Mouse (Mus musculus): ENCODE data around the gene Khdc4. TPM values are rescaled to one million over a fixed set of nuclear protein-coding genes. Genes with fewer than 3 reads are reported as not detected.
"Not testable (repeated sequence)": the region's sequence is repeated elsewhere in the genome, so short reads cannot be mapped to it uniquely, and the experiment has no call there.

Khdc4 gene
- polyA plus RNA-seq, 1 experiment from 2014 or later: 92.5 TPM

DNA sequence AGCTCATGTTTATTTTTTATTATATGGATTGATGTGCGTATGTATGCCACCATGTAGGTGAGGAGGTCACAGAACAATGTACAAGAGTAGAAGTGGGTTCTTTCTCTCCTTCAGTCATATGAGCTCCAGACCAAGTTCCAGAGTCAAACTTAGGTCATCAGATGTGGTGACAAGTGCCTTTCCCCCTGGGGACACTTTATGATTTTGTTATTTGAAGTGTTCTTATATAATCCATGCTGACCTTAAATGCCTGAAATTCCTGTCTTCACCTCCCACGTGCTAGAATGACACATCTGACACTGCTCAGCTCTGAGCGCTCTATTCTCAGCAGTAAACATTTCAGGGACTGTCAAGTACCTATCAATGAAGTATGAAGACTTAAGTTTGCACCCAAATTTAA, 15.6 kb downstream of the Khdc4 start:
- Histone ChIP-seq H3K4me2 (no peak overlapping the region), H3K9me3 (no peaks in the 10 kb centered on the region), H3K4me3 (no peak overlapping the region), H3K4me1 (no peaks in the 10 kb centered on the region), H3K27ac (no peak overlapping the region), H3K27me3 (no peaks in the 10 kb centered on the region), H3K9ac (no peak overlapping the region), H3K36me3 (peaks cover 89% of the 10 kb centered on the region)
- no peak for ATAC-seq (ENCODE audit: insufficient number of reproducible peaks, insufficient read depth, low FRiP score, low TSS enrichment, low read depth)
- 66% methylated on average over 3 of the region's 3 CpGs for WGBS

DNA sequence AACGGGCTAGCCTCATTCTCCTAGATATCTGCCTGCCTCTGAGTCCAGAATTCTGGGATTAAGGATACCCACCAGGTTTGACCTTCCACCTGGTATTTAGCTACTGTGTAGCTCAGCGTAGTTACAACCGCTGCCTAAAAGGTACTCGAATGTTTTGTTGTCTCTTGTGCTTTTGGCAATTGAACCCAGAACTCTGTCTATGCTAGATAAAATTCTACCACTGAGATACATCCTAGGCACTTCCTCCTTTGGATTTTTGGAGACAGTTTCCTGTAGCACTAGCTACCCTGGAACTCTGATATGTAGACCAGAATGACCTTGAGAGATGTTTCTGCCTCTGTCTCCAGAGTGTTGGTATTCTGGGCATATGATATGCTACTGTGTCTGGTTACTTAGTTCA, 28.1 kb downstream of the Khdc4 start:
- no peaks in the 10 kb centered on the region for H3K9me3 ChIP-seq
- no peak overlapping the region for H3K27ac ChIP-seq
- no peak overlapping the region for H3K9ac ChIP-seq
- 94% methylated on average over 4 of the region's 4 CpGs for WGBS
- H3K4me1 ChIP-seq: peaks cover 11% of the 10 kb centered on the region
- no peak for ATAC-seq (ENCODE audit: insufficient number of reproducible peaks, insufficient read depth, low FRiP score, low TSS enrichment, low read depth)
- H3K36me3 ChIP-seq: peaks cover 58% of the 10 kb centered on the region
- no peaks in the 10 kb centered on the region for H3K27me3 ChIP-seq
- H3K4me3 ChIP-seq: no peak overlapping the region
- H3K4me2 ChIP-seq: no peak overlapping the region

DNA sequence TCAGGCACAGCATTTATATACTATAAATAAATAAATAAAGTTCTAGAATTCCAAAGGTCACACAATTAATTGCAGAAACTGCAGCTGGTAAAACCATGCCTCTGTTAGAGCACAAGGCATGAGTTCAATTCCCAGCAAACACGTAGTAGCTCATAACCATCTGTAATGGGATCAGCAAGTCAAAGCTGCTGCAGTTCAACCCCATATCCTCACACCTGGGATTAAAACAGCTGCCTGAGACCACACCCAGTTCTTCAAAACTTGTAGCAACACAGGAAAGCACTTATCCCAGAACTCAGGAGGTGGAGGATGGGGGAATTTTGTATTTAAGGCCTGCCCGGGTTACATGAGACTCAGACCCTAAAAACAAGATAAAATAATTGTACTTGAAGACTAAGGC, 29.1 kb downstream of the Khdc4 start:
- Histone ChIP-seq H3K4me3 (no peak overlapping the region), H3K4me2 (no peak overlapping the region), H3K9ac (no peak overlapping the region), H3K36me3 (peaks cover 58% of the 10 kb centered on the region), H3K27ac (0 out of 2 replicates have a peak overlapping the region, but pooled peaks have one; percentile 5), H3K27me3 (no peaks in the 10 kb centered on the region), H3K4me1 (peaks cover 17% of the 10 kb centered on the region), H3K9me3 (no peaks in the 10 kb centered on the region)
- no peak for ATAC-seq (ENCODE audit: insufficient number of reproducible peaks, insufficient read depth, low FRiP score, low TSS enrichment, low read depth)
- 64% methylated on average over 2 of the region's 2 CpGs for WGBS

DNA sequence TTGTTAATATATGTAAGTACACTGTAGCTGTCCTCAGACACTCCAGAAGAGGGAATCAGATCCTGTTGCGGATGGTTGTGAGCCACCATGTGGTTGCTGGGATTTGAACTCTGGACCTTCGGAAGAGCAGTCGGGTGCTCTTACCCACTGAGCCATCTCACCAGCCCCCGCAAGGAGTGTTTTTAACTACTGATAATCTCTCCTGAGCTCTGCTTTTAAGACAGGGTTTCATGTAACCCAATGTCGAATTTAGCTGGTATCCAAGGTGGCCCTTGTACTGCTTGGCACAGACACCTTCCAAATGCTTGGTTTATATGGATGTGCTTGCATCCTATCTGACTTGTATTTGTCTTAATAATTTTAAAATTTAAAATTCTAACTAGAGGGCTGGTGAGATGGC, 30.1 kb downstream of the Khdc4 start:
- H3K27me3 ChIP-seq; ATAC-seq (ENCODE audit: insufficient number of reproducible peaks, insufficient read depth, low FRiP score, low TSS enrichment, low read depth); H3K4me3 ChIP-seq; H3K9me3 ChIP-seq; H3K9ac ChIP-seq; H3K4me2 ChIP-seq; H3K27ac ChIP-seq: not testable (repeated sequence)
- H3K36me3 ChIP-seq: peaks cover 58% of the 10 kb centered on the region
- peaks cover 17% of the 10 kb centered on the region for H3K4me1 ChIP-seq
- 89% methylated on average over 5 of the region's 5 CpGs for WGBS

DNA sequence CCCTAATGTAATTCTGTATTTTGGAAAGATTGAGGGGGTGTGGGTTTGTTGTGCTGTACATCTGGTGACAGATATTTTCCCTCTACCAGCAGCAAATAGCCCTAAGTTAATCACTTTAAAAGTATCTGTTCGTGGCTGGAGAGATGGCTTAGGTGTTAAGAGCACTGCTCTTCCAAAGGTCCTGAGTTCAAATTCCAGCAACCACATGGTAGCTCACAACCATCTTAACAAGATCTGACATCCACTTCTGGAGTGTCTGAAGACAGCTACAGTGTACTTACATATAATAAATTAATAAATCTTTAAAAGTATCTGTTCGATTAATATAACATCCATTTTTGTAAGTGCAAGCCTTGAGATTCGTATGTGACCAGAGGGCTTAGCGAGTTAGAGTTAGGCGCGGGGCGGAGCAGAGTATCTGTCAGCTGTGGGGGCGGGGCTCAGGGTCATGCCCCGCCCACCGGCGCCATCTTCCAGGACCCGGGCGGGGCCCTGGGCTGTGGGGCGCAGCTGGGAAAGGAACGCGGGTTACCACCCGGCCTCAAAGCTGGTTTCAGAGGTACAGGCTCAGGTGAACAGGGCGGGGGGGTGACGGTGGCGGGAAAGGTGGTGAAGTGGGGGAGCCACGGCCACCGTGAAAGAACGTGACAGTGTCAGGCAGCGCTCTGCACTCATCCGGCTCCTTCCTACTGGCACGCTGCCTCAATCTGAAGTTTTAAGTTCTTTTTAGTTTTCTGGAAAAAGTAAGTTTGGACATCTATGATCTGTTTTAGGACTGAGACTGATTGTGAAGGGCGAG, 31.0 kb downstream of the Khdc4 start, which contains the start of gene Rit1:
Gene Rit1, plus strand, starts transcription at position 440 of the 799 bp plus-strand sequence.
- peak within 1 kb of the TSS; percentile 83 for H3K9ac ChIP-seq
- no peaks in the 10 kb centered on the region for H3K27me3 ChIP-seq
- H3K36me3 ChIP-seq: peaks cover 58% of the 10 kb centered on the region
- peak within 1 kb of the TSS; percentile 75 for H3K4me3 ChIP-seq
- H3K4me1 ChIP-seq: peaks cover 17% of the 10 kb centered on the region
- H3K9me3 ChIP-seq: no peaks in the 10 kb centered on the region
- 2% methylated on average over 27 of the region's 27 CpGs for WGBS
- peak within 1 kb of the TSS; percentile 89 for H3K4me2 ChIP-seq
- peak; percentile 85 for ATAC-seq (ENCODE audit: insufficient number of reproducible peaks, insufficient read depth, low FRiP score, low TSS enrichment, low read depth)
- peak within 1 kb of the TSS; percentile 73 for H3K27ac ChIP-seq

DNA sequence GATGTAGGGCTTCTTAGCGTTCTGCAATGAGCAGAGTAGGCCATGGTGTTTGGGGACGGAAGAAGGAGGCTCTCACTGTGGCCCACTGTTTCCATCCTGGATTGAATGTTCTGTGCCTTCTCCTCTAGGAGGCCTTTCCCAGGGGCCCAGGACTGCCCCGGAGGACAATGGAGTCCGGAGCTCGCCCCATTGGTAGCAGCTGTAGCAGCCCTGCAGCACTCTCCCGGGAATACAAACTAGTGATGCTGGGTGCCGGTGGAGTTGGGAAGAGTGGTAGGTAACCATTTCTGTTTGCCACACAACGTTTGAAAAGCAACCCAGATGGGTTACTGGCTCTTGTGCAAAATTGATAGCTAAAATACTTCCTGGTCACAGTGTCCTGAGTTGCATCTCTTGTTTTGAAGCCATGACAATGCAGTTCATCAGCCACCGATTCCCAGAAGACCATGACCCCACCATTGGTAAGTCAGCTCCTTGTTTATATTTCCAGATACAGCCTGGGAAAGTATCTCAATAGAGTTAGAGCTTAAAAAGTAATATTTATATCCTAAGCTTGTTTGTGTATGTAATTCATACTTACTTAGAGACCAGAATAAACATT, 31.7 kb downstream of the Khdc4 start:
- Histone ChIP-seq H3K36me3 (peaks cover 56% of the 10 kb centered on the region), H3K27ac (peak overlapping the region; percentile 73), H3K9me3 (no peaks in the 10 kb centered on the region), H3K9ac (peak overlapping the region; percentile 83), H3K4me3 (peak overlapping the region; percentile 75), H3K27me3 (no peaks in the 10 kb centered on the region), H3K4me2 (peak overlapping the region; percentile 89), H3K4me1 (peaks cover 17% of the 10 kb centered on the region)
- ATAC-seq (ENCODE audit: insufficient number of reproducible peaks, insufficient read depth, low FRiP score, low TSS enrichment, low read depth): no peak
- 8% methylated on average over 9 of the region's 9 CpGs for WGBS

DNA sequence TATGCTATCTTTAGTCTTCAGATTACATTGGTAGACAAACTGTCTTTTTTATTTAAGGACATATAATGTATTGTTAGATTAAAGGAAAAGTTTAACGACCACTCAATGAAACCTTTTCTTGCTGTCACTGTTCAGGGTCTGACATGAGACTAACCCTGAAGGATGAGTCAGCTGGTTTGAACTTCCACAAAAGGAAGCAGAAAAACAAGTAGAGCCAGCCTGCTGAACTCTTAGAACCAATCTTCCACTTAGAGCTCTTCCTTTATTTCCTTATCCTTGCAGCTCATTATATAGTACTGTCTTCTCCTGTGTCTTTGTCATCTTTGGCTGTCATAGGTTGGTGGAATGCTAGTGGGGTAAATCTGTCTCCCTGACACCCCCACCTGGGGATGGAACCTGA, 32.2 kb downstream of the Khdc4 start:
- H3K4me1 ChIP-seq: peaks cover 17% of the 10 kb centered on the region
- peak overlapping the region; percentile 89 for H3K4me2 ChIP-seq
- H3K9ac ChIP-seq: no peak overlapping the region
- peak overlapping the region; percentile 75 for H3K4me3 ChIP-seq
- 60% methylated on average over 1 of the region's 1 CpGs for WGBS
- H3K27ac ChIP-seq: no peak overlapping the region
- H3K9me3 ChIP-seq: no peaks in the 10 kb centered on the region
- H3K36me3 ChIP-seq: peaks cover 52% of the 10 kb centered on the region
- no peak for ATAC-seq (ENCODE audit: insufficient number of reproducible peaks, insufficient read depth, low FRiP score, low TSS enrichment, low read depth)
- H3K27me3 ChIP-seq: no peaks in the 10 kb centered on the region

DNA sequence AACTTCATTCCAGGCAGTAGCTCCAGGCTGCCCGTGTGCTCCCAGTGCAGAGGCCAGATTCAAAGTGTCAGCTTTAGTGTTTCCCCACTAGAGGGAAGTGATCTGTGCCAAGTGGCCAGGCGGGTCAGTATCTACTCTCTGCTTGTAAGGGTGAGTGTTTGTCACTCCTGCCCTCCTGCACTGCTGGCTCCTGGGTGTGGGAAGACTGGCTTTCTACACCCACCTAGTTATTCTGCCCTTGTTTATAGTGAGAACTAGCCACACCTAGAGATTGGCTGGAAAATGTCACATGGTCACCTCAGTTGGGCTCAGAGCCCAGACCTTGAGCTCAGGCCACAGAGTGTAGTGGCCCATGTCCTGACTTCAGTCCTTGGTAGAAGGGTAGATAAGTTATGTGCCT, 33.5 kb downstream of the Khdc4 start:
- no peak overlapping the region for H3K27ac ChIP-seq
- H3K4me1 ChIP-seq: peaks cover 17% of the 10 kb centered on the region
- no peak overlapping the region; the same call in 1 of the 2 replicates for H3K4me2 ChIP-seq
- no peak overlapping the region for H3K9ac ChIP-seq
- WGBS: 80% methylated on average over 2 of the region's 2 CpGs
- ATAC-seq (ENCODE audit: insufficient number of reproducible peaks, insufficient read depth, low FRiP score, low TSS enrichment, low read depth): no peak
- H3K27me3 ChIP-seq: no peaks in the 10 kb centered on the region
- H3K36me3 ChIP-seq: peaks cover 50% of the 10 kb centered on the region
- H3K9me3 ChIP-seq: no peaks in the 10 kb centered on the region
- 0 out of 2 replicates have a peak overlapping the region, but pooled peaks have one; percentile 9 for H3K4me3 ChIP-seq

DNA sequence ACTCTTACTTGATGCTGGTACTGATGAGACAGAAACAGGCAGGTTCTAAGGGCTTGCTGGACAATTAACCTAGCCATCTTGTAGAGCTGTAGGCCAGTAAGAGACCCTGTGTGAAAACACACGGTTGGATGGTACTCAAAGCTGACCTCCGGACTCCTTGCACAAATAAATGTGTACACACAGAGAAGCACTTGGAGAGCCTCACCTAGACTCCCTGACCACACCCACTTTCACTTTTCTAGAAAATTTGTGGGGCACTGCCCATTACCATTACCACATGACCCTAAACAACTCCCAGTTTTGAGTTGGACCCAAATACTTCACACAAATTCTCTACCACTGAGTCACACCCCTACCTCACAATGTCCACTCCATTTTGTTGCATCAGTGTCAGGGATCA, 51.0 kb downstream of the Khdc4 start:
- Histone ChIP-seq H3K4me1 (no peaks in the 10 kb centered on the region), H3K9ac (no peak overlapping the region), H3K9me3 (no peaks in the 10 kb centered on the region), H3K27ac (no peak overlapping the region), H3K27me3 (no peaks in the 10 kb centered on the region), H3K36me3 (peaks cover 10% of the 10 kb centered on the region), H3K4me2 (no peak overlapping the region), H3K4me3 (no peak overlapping the region)
- 97% methylated on average over 2 of the region's 2 CpGs for WGBS
- no peak for ATAC-seq (ENCODE audit: insufficient number of reproducible peaks, insufficient read depth, low FRiP score, low TSS enrichment, low read depth)

DNA sequence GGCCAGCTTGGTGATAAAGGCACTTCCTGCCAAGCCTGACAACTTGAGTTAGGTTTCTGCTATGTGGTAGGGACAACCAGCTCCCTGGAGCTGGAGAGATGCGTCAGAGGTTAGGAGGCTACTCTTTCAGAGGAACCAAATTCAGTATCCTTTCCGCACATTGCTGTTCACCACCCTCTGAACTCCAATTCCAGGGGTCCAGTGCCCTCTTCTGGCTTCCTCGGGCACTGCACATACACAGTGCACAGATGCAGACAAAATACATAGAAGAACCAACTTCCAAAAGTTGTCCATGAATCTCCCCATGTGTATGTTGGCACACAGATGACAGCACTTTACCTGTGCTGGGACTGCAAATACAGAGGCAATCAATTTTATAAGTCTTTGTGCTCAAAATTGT, 53.0 kb downstream of the Khdc4 start:
- H3K4me3 ChIP-seq: no peak overlapping the region
- H3K4me1 ChIP-seq: no peaks in the 10 kb centered on the region
- H3K36me3 ChIP-seq: no peaks in the 10 kb centered on the region
- H3K9ac ChIP-seq: no peak overlapping the region
- H3K4me2 ChIP-seq: no peak overlapping the region
- no peak for ATAC-seq (ENCODE audit: insufficient number of reproducible peaks, insufficient read depth, low FRiP score, low TSS enrichment, low read depth)
- no peaks in the 10 kb centered on the region for H3K9me3 ChIP-seq
- H3K27ac ChIP-seq: no peak overlapping the region
- H3K27me3 ChIP-seq: no peaks in the 10 kb centered on the region
- 38% methylated on average over 3 of the region's 3 CpGs for WGBS

DNA sequence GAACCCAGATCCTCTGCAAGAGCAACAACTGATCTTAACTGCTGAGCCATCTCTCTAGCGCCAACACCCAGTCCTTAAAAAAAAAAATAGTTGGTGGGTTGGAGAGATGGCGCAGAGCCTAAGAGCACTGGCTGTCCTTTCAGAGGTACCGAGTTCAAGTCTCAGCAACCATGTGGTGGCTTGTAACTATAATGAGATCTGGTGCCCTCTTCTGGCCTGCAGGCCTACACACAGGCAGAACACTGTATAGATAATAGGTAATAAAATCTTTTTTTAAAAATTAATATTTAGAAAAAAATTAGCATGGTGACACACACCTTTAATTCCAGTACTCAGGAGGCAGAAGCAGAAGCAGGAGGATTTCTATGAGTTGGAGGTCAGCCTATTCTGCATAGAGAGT, 54.5 kb downstream of the Khdc4 start:
- WGBS: 90% methylated on average over 3 of the region's 3 CpGs
- Histone ChIP-seq H3K4me1 (no peaks in the 10 kb centered on the region), H3K27ac (no peak overlapping the region), H3K4me3 (no peak overlapping the region), H3K4me2 (no peak overlapping the region), H3K36me3 (peaks cover 4% of the 10 kb centered on the region), H3K9ac (no peak overlapping the region), H3K27me3 (no peaks in the 10 kb centered on the region), H3K9me3 (no peaks in the 10 kb centered on the region)
- ATAC-seq (ENCODE audit: insufficient number of reproducible peaks, insufficient read depth, low FRiP score, low TSS enrichment, low read depth): no peak

DNA sequence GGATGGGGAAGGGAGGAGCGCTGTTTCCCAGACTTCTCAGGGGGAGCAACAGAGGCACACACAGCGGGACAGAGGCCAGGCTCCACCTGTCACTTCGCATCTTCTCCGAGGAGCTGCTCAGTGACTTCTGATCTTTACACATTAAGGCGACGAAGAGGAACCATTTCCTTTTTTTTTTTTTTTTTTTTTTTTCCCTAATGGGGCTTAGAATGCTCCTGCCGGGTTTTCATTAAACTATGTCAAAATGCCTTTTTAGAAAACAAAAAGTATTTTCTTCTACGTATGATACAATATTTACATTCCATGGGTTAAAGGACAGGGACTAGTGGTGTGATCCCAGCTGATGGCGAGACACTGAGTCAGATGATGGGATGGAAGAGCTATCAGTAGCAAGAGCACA, 59.9 kb downstream of the Khdc4 start:
- no peak for ATAC-seq (ENCODE audit: insufficient number of reproducible peaks, insufficient read depth, low FRiP score, low TSS enrichment, low read depth)
- no peak overlapping the region for H3K27ac ChIP-seq
- no peak overlapping the region for H3K9ac ChIP-seq
- WGBS: 92% methylated on average over 9 of the region's 9 CpGs
- H3K36me3 ChIP-seq: peaks cover 42% of the 10 kb centered on the region
- no peaks in the 10 kb centered on the region for H3K27me3 ChIP-seq
- H3K4me2 ChIP-seq: no peak overlapping the region
- no peak overlapping the region for H3K4me3 ChIP-seq
- H3K9me3 ChIP-seq: peaks cover 21% of the 10 kb centered on the region
- H3K4me1 ChIP-seq: no peaks in the 10 kb centered on the region
